Mouse (Mus musculus): ENCODE data around the gene Stub1.

DNA sequence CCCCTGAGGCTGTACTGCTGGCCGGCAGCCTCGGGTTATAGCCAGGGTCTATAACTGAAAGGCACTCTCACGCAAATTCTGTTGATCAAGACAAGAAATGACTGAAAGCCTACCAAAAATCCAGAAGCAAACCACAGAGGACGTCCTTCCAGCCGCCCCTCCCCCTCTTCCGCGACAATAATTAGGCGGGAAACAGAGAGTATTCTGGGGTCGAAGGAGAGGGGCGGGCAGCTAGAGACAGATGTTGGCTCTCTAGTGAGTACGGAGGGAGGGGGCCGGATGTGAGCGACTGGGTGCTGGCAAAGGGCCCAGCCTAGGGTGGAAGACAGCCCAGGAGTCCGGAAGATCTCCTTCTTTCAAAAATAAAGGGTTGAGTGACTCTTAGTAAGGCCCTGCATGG is 40.6 kb downstream of the Stub1 start, which contains the start of gene Fam173a:
- TF ChIP-seq CTCF (IDR thresholded peaks at IDR 0.05; ENCODE audit: control insufficient read depth, insufficient read depth, low read length) (no peak), POLR2A (IDR thresholded peaks at IDR 0.05; ENCODE audit: borderline replicate concordance, control insufficient read depth, low read depth, low read length) (0 out of 2 replicates have a peak, but pooled peaks have one; percentile 40)

Measured in bone marrow, adult 2 months (tissue).